Mouse (Mus musculus) heart, embryonic 12.5 days (tissue): ENCODE data around the gene Apol6. TPM values are rescaled to one million over a fixed set of nuclear protein-coding genes. Genes with fewer than 3 reads are reported as not detected.

ENCODE experiments used
- ATAC-seq: fragments of 200-750 bp; cut with Nextera tagmentation; 2 replicates; pipeline ENCODE4 v1.8.0; 2017; ENCODE audit warnings: moderate TSS enrichment, moderate library complexity; ENCODE audit not compliant: insufficient number of reproducible peaks, low FRiP score
- H3K27ac ChIP-seq: fragments of 300-500 bp; sonication (generic); 2 replicates; pipeline ENCODE4 v1.5.1; 2016; ENCODE audit warnings: mild to moderate bottlenecking, moderate library complexity; ENCODE audit not compliant: poor library complexity, severe bottlenecking
- H3K27me3 ChIP-seq: fragments of 300-500 bp; sonication (generic); replicated peaks from 2 replicates; pipeline ENCODE4 v1.6.1; 2016; ENCODE audit warnings: mild to moderate bottlenecking, moderate library complexity
- H3K36me3 ChIP-seq: fragments of 300-500 bp; sonication (generic); 2 replicates; pipeline ENCODE4 v1.6.1; 2016; ENCODE audit warnings: mild to moderate bottlenecking, moderate library complexity
- H3K4me1 ChIP-seq: fragments of 300-500 bp; sonication (generic); replicated peaks from 2 replicates; pipeline ENCODE4 v1.6.1; 2016; ENCODE audit warnings: mild to moderate bottlenecking
- H3K4me2 ChIP-seq: fragments of 300-500 bp; sonication (generic); 2 replicates; pipeline ENCODE4 v1.6.1; 2016; ENCODE audit warnings: mild to moderate bottlenecking, moderate library complexity
- H3K4me3 ChIP-seq: fragments of 300-500 bp; sonication (generic); 2 replicates; pipeline ENCODE4 v1.5.1; 2016; ENCODE audit warnings: mild to moderate bottlenecking
- H3K9ac ChIP-seq: fragments of 300-500 bp; sonication (generic); 2 replicates; pipeline ENCODE4 v1.6.1; 2016; ENCODE audit warnings: mild to moderate bottlenecking, moderate library complexity
- H3K9me3 ChIP-seq: fragments of 300-500 bp; sonication (generic); replicated peaks from 2 replicates; pipeline ENCODE4 v1.6.1; 2016; ENCODE audit warnings: mild to moderate bottlenecking, moderate library complexity
- WGBS: fragments of 180-500 bp; shearing (Covaris S2); methylation state at CpG from one replicate; pipeline ENCODE4 v1.1.7; 2016; 5-methylcytosine and 5-hydroxymethylcytosine counted together
- polyA plus RNA-seq: library from polyadenylated mRNA; unstranded; fragments of >200 nt; fragmentation: Nextera tagmentation; extraction: Ambion mirVana; gene quantifications from 2 replicates; pipeline ENCODE4 v1.2.1, GENCODE M21; 2016

Gene Apol6
- polyA plus RNA-seq, 1 experiment from 2014 or later, result 0.36 TPM

DNA sequence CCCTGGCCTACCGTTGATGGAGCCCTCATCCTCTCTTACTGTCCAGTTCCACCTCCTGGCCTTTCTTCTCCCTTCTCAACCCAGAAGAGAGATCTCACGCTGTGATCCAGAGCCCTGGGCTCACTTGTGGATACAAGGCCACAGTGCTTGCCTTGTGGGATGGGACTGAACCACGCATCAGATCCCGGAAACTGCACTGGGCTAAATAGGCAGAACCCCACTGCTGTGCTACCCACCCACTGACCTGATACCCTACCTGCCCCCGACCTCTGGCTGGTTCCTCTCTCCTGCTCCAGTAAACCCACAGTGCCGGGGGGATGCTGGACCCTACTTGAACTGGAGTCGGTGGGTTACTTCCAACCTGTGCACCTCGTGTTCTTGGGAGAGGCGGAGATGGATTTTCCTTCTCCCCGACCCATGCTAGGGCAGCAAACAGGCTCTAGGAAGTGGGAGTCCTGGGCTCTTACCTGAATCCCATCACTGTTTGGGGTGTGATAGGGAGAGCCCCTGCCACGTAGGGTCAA is 26.3 kb downstream of the Apol6 start:
- no peak overlapping the region for H3K27ac ChIP-seq
- no peak overlapping the region for H3K4me2 ChIP-seq
- no peaks in the 10 kb centered on the region for H3K9me3 ChIP-seq
- no peak for ATAC-seq
- no peaks in the 10 kb centered on the region for H3K27me3 ChIP-seq
- H3K4me1 ChIP-seq, result peaks cover 34% of the 10 kb centered on the region
- H3K9ac ChIP-seq, result no peak overlapping the region
- H3K36me3 ChIP-seq, result peaks cover 12% of the 10 kb centered on the region
- H3K4me3 ChIP-seq, result no peak overlapping the region
- WGBS, result 85% methylated on average over 11 of the region's 11 CpGs

DNA sequence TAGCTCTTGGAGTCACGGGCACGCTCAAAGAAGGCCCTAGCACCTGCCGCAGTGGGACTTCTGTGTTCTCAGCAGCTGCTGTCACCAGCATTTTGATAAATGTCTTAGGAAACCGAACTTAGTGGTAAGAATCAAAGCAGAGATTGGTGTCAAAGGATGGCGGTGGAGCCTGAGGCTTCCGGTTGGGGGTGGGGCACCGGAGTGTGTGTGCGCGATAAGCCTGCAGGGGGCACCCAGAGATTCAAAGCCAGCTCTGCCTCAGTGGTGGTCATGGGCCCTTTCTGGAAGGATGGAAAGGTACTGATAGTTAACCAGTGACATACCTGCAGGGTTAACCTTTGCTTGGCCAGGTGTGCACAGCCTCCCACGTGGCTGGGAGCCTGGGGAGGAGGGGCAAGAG is 27.0 kb downstream of the Apol6 start:
- H3K27me3 ChIP-seq, result no peaks in the 10 kb centered on the region
- no peak overlapping the region for H3K4me3 ChIP-seq
- H3K36me3 ChIP-seq, result peaks cover 19% of the 10 kb centered on the region
- no peaks in the 10 kb centered on the region for H3K9me3 ChIP-seq
- peak overlapping the region; percentile 13 for H3K4me2 ChIP-seq
- 0 out of 2 replicates have a peak, but pooled peaks have one; percentile 33 for ATAC-seq
- no peak overlapping the region for H3K9ac ChIP-seq
- H3K27ac ChIP-seq, result no peak overlapping the region
- H3K4me1 ChIP-seq, result peaks cover 29% of the 10 kb centered on the region
- WGBS, result 16% methylated on average over 10 of the region's 10 CpGs

DNA sequence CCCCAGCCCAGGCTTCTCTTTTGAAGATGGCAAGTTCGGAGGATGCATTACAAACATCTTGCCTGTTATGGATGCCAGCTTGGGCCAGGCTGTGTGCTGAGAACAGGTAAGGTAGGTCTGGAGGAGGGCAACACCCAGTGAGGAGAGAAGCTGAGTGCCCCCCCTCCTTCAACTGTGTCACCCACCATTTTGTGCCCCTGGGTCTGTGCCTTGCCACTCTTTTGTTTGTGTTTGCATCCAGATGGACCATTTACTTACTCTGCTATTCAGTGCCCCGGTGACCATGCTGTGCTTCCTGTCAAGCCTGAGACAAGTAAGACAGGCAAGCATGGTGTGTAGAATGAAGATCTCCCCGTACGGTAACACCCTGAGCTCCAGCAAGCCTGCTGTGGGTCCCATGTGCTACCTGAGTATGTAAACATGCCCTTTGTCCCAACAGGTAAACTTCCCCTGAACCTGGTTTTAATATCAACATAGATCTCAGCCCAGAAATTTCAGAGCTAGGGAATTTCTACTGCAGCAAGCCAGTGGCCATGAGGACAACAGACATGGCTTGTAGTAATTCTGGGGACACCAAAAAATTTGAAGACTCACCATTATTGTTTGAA is 28.1 kb downstream of the Apol6 start:
- Histone ChIP-seq H3K27me3 (no peaks in the 10 kb centered on the region), H3K9me3 (no peaks in the 10 kb centered on the region), H3K27ac (no peak overlapping the region), H3K9ac (no peak overlapping the region), H3K4me2 (no peak overlapping the region), H3K4me3 (no peak overlapping the region), H3K4me1 (peaks cover 25% of the 10 kb centered on the region), H3K36me3 (peaks cover 30% of the 10 kb centered on the region)
- 76% methylated on average over 4 of the region's 4 CpGs for WGBS
- no peak for ATAC-seq

DNA sequence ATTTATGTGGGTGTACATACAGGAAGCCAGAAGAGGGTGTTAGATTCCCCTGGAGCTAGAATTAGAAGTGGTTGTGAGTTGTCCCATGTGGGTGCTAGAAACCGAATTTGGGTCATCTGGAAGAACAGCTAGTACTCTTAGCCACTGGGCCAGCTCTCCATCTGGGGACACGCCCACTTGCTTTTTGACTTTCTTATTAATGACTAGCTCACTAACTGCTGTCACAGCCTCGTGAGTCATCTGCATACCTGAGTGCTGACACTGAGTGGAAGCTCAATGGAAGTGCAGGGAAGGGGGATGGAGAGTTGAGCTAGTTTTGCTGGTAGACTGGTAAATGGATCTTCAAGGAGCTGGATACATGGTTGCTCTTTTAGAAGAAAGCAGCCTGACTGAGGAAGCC is 32.0 kb downstream of the Apol6 start:
- WGBS, result 73% methylated on average over 3 of the region's 3 CpGs
- H3K36me3 ChIP-seq, result peaks cover 66% of the 10 kb centered on the region

DNA sequence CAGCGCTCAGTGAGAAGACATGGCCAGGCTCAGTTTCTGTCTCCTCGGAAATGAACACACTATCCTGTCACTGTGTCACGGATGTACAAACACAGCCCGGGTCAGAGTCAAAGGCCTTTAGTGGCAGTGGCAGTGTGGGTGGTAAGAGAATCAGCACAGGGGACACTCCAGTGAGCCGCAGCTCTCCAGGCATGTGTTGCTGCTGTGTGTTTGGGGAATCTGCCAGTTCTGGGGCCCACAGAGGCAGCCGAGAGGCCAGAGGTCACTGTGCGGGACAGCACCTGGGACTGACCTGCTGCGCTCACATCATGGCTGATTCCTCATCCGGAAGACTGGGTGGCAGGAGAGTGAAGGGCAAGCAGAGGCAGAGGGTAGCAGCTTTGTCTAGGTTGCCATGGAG is 33.4 kb downstream of the Apol6 start:
- Histone ChIP-seq H3K4me3 (no peak overlapping the region), H3K27ac (no peak overlapping the region), H3K27me3 (no peaks in the 10 kb centered on the region), H3K9ac (no peak overlapping the region), H3K9me3 (no peaks in the 10 kb centered on the region), H3K4me2 (no peak overlapping the region), H3K36me3 (peaks cover 78% of the 10 kb centered on the region), H3K4me1 (peaks cover 4% of the 10 kb centered on the region; the same call in 1 of the 2 replicates)
- ATAC-seq, result no peak
- WGBS, result 89% methylated on average over 9 of the region's 9 CpGs

More for the DNA sequence above, 32.0 kb downstream of the Apol6 start:
- no peak overlapping the region for H3K9ac ChIP-seq
- H3K27me3 ChIP-seq, result no peaks in the 10 kb centered on the region
- no peak overlapping the region for H3K4me3 ChIP-seq
- H3K4me1 ChIP-seq, result peaks cover 10% of the 10 kb centered on the region
- no peak for ATAC-seq
- H3K9me3 ChIP-seq, result no peaks in the 10 kb centered on the region
- no peak overlapping the region for H3K4me2 ChIP-seq
- no peak overlapping the region for H3K27ac ChIP-seq

DNA sequence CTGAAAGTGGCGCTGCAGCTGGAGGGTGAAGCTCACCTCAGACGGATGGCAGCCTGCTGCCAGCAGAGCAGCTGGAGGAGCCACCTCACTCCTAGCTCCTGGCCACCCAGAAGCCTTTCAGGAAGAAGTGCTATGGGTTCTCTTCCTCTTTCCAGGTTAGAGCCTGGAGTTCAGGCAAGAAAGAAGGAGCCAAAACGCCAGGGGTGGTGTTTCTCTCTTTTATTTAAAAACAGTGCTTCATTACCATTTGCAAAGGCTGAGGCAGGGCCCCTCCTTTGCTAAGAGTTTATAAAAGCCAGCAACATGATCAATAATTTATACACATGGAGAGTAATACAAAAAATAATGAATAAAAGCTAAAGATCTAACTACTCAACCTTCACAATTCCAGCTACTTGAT is 34.3 kb downstream of the Apol6 start:
- Histone ChIP-seq H3K36me3 (peaks cover 84% of the 10 kb centered on the region), H3K27ac (no peak overlapping the region), H3K9me3 (no peaks in the 10 kb centered on the region), H3K4me2 (no peak overlapping the region), H3K4me3 (no peak overlapping the region), H3K4me1 (peaks cover 4% of the 10 kb centered on the region; the same call in 1 of the 2 replicates), H3K9ac (no peak overlapping the region), H3K27me3 (no peaks in the 10 kb centered on the region)
- whole genome bisulfite sequencing, result 66% methylated on average over 3 of the region's 3 CpGs
- no peak for ATAC-seq

DNA sequence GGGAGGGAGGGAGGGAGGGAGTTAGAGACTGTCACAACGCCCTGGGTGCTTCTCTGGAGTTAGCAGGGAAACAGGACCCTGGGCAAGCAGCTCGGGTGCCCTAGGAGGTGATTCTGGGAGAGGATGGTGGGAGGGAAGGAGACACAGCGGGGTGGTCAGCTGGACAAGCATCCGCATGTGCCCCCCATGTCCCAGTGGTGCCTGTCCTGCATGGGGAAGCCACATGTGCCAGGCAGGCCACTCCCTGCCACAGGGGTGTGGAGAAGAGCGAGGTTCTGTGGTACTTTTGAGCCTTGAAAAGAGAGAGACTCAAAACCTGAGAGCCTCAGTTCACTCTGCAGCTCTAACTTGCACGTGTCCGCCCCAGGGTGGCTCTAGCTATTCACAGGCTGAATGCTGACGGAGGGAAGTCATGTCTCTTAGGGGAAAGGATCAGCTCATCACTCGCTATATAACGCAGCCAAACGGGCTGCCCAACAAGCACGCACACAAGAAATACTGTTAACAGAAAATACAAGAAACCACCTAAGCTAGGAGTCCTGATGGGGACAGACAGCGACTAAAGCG is 34.8 kb downstream of the Apol6 start:
- no peak for ATAC-seq
- Histone ChIP-seq H3K9ac (no peak overlapping the region), H3K36me3 (peaks cover 88% of the 10 kb centered on the region), H3K9me3 (no peaks in the 10 kb centered on the region), H3K4me3 (no peak overlapping the region), H3K4me2 (no peak overlapping the region), H3K27ac (no peak overlapping the region), H3K27me3 (no peaks in the 10 kb centered on the region), H3K4me1 (peaks cover 4% of the 10 kb centered on the region; the same call in 1 of the 2 replicates)
- 84% methylated on average over 14 of the region's 14 CpGs for WGBS

DNA sequence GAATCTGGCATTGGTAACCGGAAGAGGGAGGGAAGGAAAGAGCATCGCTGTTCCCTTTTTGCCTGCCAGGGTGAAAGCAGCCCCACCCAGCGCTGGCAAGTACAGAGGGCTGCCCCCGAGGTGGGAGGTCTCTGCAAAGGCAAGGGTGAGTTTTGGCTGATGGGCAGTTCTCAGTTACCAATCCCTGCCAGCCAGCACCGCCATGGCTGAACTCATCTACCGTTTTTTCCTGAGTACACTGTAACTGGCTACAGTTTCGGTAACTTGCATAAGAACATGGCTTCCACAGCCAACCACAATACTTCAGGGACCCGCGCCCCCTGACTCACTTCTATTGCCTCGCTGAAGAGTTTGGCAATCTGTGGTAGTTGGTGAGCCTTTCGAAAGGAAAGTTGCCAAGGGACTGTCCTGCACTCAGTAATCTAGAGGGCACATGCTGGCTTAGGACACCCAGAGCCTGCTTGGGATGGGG is 35.4 kb downstream of the Apol6 start:
- WGBS, result 76% methylated on average over 11 of the region's 11 CpGs
- H3K36me3 ChIP-seq, result peaks cover 89% of the 10 kb centered on the region
- H3K27me3 ChIP-seq, result no peaks in the 10 kb centered on the region
- H3K9me3 ChIP-seq, result no peaks in the 10 kb centered on the region
- H3K4me1 ChIP-seq, result peaks cover 4% of the 10 kb centered on the region; the same call in 1 of the 2 replicates
- no peak overlapping the region for H3K4me2 ChIP-seq
- H3K27ac ChIP-seq, result no peak overlapping the region
- no peak for ATAC-seq
- no peak overlapping the region for H3K9ac ChIP-seq
- H3K4me3 ChIP-seq, result no peak overlapping the region

DNA sequence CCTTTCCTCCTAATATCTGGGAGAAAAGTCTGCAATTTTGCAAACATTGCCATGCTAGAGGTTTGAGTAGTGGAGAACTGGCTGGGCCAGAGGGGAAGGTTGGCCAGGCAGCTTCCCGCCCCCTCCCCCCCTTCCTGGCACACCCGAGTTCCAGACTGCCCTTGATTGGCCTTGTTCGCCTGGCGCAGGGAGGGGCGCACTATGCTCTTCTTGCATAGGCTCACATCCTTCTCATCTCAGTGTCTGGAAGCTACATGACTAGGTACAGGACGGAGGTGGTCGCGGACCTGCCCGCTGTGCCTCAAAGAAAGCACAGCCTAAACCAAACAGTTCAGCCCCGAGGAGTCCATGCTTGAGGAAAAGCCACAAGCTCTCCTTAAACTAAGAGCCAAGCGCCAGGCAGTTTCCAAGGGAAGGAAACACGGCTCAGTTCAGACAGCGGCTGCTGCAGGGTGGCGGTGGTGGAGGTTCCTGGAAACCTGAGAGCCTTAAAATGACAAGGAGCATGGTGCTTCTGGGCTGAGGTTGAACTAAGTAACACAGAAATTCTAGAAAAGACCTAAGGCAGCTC is 36.2 kb downstream of the Apol6 start:
- Histone ChIP-seq H3K9ac (no peak overlapping the region), H3K9me3 (no peaks in the 10 kb centered on the region), H3K27ac (no peak overlapping the region), H3K4me2 (no peak overlapping the region), H3K27me3 (no peaks in the 10 kb centered on the region), H3K4me3 (no peak overlapping the region), H3K4me1 (peaks cover 10% of the 10 kb centered on the region), H3K36me3 (peaks cover 90% of the 10 kb centered on the region)
- 81% methylated on average over 14 of the region's 14 CpGs for WGBS
- no peak for ATAC-seq

DNA sequence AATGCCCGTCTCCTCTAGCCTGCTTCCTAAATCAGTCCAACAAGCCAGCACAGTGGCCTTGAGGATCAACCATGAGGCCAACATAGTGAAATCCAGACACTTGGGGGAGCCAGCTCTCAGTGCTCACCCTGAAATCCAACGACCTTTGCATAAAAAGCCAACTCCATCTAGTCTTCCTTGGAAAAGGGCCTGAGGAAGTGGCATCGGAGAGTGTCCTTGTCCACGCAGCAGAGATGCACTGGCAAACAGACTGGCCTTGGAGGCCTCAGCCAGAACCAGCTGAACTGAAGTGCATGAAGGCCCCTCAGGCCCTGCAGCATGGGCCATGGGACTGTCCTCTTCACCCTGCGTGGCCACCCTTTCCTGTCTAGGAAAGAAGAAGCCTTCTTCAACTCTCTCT is 36.9 kb downstream of the Apol6 start:
- no peaks in the 10 kb centered on the region for H3K9me3 ChIP-seq
- H3K36me3 ChIP-seq, result peaks cover 87% of the 10 kb centered on the region
- 73% methylated on average over 5 of the region's 5 CpGs for WGBS
- H3K27ac ChIP-seq, result no peak overlapping the region
- H3K27me3 ChIP-seq, result no peaks in the 10 kb centered on the region
- H3K4me3 ChIP-seq, result no peak overlapping the region
- no peak overlapping the region for H3K4me2 ChIP-seq
- peaks cover 14% of the 10 kb centered on the region for H3K4me1 ChIP-seq
- no peak for ATAC-seq
- H3K9ac ChIP-seq, result no peak overlapping the region

DNA sequence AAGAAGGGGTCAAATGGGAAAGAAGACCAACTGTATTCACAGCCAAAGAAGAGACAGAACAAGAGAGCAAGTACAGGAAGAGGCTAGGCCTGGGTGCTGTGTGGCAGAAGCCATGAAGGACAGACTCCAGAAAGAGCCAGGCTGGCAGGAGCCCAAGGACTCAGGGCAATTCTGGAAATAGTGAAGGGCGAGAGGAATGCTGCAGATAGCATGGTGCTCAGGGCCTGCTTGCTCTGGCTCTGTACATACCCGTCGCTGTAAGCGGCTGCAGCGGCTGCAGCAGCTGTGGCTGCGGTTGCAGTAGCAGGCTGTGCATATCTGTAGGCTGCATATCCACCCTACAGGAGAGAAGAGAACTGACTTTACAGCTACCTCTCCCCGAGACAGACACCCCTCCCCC is 41.3 kb downstream of the Apol6 start:
- 27% methylated on average over 7 of the region's 7 CpGs for WGBS
- H3K4me1 ChIP-seq, result peaks cover 33% of the 10 kb centered on the region
- H3K36me3 ChIP-seq, result peaks cover 74% of the 10 kb centered on the region
- no peaks in the 10 kb centered on the region for H3K27me3 ChIP-seq
- no peak overlapping the region for H3K9ac ChIP-seq
- peak overlapping the region; percentile 89 for H3K27ac ChIP-seq
- no peaks in the 10 kb centered on the region for H3K9me3 ChIP-seq
- peak; percentile 18; the same call in 1 of the 2 replicates for ATAC-seq
- 0 out of 2 replicates have a peak overlapping the region, but pooled peaks have one; percentile 5 for H3K4me2 ChIP-seq
- H3K4me3 ChIP-seq, result no peak overlapping the region
